Mouse (Mus musculus): ENCODE measurements at regions not wholly inside any gene's neighbourhood (a gene's known extent, or its start where the extent isn't known, plus 50 kb on each side); places are given as distances from the start of the nearest gene placed in this dataset.
"Not testable (repeated sequence)": the region's sequence is repeated elsewhere in the genome, so short reads cannot be mapped to it uniquely, and the experiment has no call there.

DNA sequence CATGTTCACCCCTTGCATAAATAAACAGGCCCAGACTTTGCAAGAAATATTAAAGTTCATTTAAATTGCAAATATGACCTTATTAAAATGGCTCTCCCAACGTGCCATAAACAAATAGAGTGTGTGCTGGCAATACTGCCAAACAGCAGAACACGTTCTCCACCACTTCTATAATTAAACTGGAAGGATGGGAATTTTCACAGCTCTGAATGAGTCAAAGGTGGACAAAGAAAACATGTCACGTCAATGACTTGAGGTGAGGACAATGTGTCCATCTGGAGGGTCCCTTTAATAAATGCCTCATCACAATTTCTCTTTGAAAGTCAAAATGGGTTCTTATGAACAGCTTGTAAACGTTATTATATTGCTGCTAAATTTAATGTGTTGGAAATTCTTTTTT lies 114.8 kb downstream of the Galc start:
- no peak for DNase-seq (ENCODE audit: low read depth, low spot score)

DNA sequence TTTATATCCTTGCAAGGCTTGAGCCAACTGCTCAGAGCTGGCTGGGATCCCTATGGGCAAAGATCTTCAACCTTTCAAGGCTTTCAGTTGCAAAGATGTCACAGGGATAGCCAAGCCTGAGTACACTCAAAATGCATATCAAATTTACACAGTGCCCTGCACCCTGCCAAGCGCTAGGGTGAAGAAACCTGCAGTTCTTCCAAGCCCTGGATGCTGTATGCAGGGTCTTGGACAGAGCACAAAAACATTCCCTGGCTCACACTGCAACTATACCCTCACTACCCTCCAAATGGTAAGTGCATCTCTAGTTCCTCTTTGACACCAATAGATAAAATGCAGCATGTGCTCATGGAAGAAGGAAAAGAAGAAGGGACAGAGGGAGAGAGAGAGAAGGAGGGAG lies 116.1 kb downstream of the Galc start:
- DNase-seq (ENCODE audit: low read depth, low spot score), result no peak

DNA sequence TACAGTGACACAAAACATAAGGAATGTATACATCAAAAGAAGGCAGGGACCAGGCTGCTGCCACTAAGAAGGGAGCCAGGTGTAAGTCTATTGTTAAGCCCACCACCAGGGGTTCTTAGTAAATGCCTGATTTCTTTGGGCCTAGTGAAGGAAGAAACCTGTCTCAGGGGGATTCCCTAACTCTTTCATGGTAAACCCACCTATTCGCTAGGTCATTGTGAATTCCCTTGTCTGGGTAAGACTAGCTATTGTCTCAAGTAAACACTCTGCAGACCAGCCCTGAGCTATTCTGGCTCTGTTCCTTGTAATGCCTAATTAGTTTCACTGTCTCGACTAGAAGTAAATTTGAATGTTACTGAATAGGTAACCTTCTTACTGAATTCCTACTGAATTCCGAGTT lies 119.4 kb downstream of the Galc start:
- DNase-seq (ENCODE audit: low read depth, low spot score), result not testable (repeated sequence)

DNA sequence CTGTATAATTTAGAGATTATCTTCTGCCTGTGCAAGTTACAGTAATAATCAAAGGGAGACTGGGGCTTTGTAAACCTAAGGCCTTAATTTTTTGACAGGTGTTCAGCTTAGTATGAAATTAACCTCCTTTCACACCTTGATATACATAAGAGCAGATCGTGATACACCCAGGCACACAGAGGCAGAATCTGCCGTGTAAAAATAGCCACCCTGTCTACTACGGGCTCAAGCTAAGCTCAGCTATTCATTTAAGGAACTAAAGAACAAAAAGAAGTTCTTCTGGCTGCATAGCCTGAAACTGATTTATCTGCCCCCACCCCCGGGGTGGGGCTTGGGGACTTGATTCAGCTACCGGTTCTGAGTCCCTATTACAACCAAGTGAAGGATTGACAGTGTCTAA lies 128.0 kb downstream of the Galc start:
- DNase-seq (ENCODE audit: low read depth, low spot score), result no peak

DNA sequence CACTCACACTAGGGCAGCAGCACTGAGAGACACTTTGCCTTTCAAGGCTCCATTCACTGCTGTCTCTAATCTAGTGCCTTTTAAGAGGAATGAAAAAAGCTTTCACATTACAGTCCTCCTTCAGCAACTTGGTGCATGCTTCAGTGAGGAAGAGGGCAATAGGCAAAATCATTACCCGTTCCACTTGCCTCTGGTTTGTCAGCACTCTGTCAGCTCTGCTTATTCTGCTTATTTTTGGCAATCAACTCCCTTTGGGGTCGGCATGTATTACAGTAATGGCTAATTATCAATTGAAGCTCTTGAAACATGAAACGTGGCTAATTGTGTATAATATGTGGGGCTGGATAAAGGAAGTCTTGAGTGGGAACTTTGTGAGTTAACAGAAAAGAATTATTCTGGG lies 135.7 kb downstream of the Galc start:
- no peak for DNase-seq (ENCODE audit: low read depth, low spot score)

DNA sequence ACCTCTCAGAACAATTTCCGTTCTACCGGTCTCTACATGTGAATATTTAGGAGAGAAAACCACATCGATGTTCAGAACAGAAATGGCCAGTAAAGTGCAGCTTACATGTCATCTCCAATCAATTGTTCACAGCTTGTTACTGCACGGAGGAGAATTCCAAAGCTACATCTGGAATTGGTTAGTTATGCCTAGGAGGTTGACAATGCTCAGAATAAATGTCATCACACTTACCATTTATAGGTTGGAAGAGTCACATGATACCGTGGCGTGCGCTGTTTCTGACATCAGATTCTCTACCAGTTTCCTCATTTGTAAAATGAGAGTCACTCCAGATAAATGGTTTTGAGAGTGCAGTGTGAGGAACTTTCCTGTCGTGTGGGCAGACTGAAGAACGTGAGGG lies 151.2 kb downstream of the Galc start:
- DNase-seq (ENCODE audit: low read depth, low spot score), result no peak

DNA sequence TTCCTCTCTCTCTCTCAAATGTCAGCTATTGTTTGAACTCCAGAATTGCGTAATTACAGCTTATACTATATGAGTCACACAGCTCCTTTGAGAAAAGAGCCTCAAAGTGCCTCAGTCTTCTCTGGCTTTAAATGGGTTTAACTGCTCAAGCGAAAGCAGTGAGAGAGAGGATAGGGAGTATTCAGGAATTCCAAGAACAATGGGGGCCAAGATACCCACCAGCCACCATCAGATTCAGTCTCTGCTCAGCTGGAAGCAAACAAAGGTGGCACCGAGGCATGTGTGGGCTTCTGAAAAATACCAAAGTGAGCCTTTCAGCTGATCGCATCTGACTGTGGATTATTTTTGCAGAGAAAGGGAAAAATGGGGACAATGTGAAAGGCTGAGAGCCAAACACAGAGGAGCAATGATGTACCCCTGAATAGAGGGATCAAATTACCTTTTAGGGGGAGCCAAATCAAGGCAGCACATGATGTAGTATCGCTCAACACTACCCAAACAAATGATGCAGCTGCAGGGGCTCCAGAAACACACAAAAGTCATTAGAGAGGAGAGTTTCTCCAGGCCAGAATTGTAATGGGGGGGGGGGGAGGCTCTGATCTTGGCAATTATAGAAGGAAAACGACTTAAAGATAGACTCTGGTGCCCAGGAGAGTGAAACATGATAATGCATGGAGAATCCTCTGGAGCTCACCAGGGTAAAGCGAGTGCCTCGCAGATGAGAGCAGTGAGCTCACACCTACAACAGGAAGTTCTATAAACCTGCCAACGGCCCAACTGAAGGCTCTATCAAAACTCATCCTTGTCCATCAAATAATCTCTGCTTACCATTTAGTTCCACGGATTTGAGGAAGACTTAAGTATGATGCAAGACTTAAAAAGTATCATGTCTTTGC lies 152.2 kb downstream of the Galc start:
- no peak for DNase-seq (ENCODE audit: low read depth, low spot score)

DNA sequence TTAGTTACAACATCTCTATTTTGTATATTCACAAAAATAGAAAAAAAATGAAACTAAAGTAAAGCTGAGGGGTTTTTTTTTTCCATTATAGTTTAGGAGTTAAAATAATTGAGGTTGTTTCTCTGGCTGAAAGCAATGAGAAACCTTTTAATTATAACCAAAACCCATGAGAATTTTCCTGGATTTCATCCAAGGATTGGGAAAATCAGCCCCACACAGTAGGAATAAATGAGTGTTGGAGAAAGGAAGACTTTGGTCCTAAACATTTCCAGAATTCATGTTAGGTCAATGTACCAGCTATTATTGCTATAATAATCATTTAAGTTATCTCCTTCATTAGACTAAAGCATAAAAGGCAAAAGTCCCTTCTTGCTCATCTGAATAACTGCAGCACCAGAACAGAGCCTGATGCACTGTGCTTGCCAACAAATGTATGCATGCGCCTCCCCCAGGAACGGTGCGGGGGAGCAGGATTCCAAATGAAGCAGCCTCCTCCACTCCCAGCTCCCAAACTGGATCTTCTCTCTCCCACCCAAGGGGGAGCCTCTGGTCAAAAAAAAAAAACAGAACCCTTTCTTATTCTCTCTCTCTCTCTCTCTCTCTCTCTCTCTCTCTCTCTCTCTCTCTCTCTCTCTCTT lies 153.0 kb downstream of the Galc start:
- DNase-seq (ENCODE audit: low read depth, low spot score), result no peak

DNA sequence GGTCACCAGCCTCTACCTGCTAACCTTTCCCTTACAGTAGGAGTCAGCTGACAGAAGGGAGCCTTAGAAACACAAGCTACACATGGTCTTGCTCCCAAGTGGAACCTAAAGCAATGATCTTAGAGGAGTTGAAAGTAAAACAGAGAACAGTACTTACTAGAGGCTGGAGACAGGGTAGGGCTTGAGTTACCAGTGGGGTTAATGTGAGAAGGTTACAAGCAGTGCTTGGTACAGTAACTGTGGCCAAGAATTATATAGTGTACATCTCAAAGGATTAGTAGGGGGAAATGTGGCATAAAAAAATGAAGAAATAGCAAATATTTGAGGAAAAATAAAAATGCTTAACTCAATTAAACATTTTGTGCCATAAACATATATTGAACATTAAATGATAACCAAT lies 153.5 kb downstream of the Galc start:
- no peak for DNase-seq (ENCODE audit: low read depth, low spot score)

DNA sequence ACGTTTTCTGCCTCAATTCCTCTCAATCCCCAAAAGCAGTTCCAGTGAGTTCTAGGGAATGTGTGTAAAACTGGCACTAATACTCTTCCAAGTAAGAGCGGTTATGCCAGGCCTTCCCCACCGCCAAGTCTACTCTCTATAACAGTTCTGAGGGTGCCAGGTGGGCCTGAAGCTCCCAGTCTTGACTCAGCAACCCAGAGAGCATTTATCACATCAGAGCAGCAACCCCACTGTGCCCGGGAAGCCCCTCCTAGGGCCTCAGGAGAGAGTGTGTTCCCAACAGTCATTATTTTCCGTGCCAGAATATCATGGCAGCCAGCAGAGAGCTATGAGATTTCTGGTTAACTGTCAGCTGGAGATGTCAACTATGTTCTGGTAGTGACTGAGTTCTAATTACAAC lies 169.1 kb downstream of the Galc start:
- DNase-seq (ENCODE audit: low read depth, low spot score), result no peak

DNA sequence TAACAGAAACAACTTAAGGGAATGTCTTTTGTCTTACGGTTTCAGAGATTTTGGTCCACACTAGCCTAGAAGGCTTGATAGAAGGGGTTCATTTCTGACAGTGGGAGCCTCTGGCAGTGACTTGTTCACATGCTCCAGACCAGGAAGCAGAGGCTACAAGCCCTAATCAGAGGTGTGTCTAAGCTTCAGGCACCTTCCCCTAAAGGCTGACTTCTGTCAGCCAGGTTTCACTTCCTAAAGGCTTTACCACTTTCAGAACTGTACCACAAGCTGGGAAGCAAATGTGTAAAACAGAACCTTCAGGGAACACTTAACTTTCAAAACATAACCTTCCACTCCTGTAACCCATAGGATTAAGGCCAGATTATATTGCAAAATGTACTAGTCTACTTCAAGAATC lies 180.9 kb downstream of the Galc start:
- no peak for DNase-seq (ENCODE audit: low read depth, low spot score)

DNA sequence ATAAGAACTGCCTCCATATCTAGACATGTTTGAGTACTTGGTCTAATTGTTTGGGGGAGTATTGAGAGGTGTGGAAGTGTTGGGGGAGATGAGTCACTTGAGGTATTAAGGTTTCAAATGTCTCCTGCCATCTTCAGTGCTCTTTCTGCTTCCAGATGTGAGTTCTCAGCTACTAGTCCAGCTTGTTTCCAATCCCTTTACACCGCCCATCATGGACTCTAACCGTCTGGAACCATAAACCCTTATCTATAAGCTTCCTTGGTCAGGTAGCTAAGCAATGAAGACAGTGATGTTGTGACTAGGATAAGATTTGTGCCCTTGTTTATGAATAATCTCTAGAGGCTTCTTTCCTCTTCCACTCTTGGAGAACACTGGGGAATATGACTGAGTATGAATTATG lies 183.7 kb downstream of the Galc start:
- DNase-seq (ENCODE audit: low read depth, low spot score), result no peak

DNA sequence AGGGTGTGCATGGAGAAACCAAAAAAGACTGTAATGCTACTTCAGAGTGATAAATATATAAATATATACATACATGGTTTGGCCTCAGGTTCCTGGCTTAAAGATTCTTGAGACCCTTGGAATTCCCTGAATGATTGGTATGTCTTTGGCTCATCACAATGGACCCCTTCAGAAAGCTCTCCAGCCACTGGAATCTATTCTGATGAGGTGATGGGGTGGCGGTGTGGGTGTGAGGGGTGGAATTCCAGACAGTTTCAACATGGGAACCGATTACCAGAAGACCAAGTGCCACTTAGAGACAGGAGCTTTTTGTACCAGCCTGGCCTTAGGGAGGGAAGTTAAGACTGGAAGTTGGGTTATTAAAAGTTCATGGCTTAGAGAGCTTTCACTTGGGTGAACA lies 190.1 kb downstream of the Galc start:
- no peak for DNase-seq (ENCODE audit: low read depth, low spot score)

DNA sequence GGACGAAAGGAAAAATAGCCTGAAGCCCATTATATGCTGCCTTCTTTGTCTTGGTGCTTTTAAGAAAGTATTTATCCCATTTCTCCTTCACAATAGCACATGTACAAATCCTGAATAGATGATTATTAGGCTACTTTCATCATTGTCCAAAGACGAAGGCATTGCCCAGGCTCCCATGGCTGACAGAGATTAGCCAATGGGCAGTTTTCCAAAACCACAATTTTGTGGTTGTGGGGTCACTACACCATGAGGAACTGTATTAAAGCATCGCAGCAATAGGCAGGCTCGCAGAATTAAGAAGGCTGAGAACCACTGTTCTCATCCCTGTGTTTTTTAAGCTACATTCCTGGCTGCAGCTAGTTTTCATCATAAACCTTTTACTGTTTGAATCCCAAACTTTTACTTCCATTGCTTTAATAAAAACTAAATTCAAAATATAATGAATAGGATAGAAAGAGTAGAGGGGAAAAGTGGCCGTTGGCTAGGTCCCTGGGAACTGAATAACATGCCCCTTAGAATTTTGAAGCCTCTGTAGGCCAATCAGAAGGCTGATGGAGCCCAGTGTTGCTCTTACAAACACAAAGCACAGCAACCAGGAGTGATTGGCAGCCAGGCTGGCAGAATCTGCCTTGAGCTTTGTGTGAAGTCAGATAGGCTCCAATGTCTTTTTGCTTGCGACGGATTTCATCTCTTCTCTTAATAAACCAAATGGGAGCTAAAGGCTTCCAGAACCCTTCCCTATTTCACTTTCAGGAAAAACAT lies 199.7 kb downstream of the Galc start:
- DNase-seq (ENCODE audit: low read depth, low spot score), result no peak

DNA sequence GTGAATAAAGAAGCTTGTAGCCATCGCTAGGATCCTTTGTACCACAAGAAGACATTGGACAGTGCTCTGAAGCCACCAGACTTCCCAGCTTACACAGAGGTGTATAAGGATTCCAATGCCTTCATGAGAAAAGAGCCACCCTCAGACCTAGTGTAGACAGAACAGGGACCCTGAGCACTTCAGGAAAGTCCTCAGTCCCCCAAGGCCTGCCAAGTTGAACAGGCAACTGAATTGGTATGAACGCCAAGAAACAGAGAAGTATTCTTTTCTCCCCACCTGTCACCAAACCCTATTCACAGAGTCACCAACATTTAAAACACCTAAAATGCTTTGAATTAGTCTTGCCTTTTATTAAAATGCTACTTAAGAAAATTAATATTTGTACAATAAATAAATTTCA lies 200.3 kb downstream of the Galc start:
- no peak for DNase-seq (ENCODE audit: low read depth, low spot score)

DNA sequence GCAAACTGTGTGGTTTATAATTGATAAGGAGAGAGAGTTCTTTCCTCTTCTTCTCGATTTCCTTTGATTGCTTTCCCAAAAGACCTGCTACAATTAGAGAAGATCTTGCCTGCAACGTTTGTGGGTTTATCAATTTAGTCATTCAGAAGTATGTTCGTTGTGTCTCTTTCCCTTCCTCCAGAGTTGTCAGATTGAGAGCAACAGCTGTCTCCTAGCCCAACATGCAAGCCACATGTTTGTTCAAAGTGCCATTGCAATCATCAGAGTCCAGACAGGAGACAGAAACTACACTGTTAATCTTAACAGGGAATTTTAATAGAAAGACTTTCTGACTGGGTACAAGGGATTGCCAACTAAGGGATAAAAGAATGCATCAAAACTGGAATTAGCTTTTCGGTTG lies 208.3 kb downstream of the Galc start:
- no peak for DNase-seq (ENCODE audit: low read depth, low spot score)

DNA sequence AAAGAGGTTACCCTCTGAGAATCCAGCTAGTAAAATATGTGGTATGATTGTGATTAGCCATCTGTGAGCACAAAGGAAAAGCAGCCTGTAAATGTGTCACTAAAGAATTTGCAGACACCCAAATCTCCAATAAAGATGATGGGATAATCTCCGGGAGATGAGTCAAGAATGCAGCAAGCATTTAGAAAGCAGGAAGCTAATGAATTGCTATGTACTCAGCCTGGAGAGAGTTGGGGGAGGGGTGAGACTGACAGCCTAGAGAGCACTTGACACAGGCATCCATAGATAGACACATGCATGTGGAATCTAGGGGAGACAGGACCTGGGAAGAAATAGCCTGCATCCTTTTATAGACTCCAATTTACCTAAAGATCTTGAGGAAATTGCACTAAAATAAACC lies 208.8 kb downstream of the Galc start:
- DNase-seq (ENCODE audit: low read depth, low spot score), result no peak

DNA sequence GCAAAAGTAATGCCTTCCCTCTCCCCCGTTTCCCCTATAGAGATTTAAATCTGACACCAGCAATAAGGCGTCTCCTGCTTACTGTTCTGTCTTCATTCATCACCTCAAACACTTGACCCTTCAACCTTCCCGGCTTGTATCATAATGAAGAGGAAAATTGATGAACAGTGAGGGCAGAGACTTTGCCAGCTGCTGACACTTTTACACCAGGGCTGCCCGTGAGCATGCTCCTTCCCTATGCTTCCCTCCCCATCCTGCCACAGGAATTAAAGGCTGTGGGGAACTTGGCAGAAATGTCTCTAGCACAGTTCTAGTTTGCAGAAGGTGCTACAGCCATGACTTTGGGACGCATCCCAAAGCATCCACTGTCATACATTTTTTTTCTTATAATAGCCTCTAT lies 209.2 kb downstream of the Galc start:
- no peak for DNase-seq (ENCODE audit: low read depth, low spot score)

DNA sequence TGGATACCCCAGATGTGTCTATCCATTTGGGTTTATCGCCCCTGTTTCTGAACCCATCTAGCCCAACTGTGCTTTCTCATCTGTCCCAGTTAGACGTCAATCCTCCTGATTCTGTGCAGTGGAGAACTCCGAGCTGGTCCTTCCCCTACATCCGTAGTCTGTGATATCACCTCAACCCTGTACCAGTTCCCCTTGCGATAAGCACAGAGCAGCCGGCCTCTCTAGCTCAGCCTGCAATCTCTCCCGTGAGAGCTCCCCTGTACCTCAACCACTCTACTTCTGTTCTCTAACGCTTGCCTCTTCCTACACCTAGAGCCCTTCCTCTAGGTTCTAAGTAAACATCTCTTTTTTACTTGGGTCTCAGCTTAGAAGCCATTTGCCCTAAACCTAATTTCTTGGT lies 211.5 kb downstream of the Galc start:
- no peak for DNase-seq (ENCODE audit: low read depth, low spot score)

DNA sequence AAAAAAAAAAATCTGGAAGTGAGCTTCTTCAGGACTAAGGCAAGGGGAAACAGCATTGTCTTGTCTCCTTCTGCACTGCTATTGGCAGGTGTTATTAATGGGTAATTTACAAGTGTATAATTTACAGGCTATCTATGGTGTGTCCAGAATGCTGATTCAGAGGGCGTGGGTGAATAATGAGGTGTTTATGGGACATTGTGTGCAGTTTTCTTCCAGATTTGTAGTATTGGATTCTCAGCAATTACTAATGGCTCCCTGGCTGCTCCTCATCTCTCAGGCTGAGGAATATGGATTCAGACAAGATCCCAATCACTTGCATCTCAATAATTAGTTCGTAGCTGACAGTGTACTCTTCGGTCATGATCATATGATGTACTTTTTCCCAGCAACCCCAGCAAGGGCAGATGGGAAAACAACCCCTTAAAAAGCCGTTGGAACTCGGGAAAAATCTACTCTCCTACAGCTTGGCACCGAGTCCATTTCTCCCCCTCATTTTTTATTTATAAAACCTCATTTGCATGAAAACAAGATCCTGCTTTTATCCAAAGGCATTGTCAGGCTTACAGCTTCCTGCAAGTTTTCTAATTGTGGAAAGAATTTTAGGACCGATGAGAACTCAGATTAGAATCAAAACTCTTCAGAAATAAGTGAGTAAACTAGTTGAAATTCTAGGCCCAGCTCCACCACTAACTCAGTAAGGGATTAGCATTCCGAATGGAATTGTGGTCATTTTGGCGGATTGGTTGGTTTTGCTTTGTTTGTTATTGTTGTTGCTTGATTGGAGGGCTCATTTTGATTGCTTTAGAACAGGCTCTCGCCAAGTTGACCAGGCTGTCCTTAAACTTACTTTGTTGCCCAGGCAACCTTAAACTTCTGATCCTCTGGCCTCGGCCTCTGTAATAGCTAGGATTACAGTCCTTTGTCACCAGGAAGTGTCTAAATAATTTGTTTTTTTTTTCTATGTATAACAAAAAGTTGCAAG lies 212.5 kb downstream of the Galc start:
- no peak for DNase-seq (ENCODE audit: low read depth, low spot score)

DNA sequence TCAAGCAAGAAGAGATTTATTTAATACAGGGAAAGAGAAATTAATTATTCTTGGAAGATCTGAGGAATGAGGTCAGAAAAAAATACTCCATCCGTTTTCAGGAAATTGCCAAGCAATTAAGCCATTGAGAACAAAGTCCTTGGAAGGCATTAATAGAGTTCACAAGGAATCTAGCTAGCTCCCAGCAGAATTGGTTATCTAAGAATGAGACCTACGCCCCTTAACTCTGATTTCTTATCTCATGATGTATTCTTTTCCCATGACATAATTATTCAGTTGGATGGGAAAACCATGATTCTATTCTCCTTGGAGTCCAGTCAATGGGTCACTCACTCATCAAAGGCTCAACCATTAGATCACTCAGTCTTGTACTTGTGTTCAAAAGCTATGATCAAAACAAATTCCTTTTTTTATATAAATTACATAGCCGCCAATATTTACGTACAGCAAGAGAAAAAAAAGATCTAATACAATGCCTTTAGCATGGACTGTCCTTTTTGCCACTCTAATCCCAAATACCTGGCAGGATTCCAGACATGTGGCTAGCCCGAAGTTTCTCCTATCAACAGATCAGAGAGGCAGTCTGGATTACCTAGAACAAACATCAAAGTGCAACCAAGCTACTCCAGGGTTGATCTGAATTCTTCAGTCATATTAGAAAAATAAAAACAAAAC lies 213.3 kb downstream of the Galc start:
- no peak for DNase-seq (ENCODE audit: low read depth, low spot score)
